Mouse (Mus musculus): Measurements from ENCODE around the gene Inpp5a.

GRCm38 (mm10) chr7:139437471-139437870, 48.6 kb downstream of the Inpp5a start:
- no peak for TF ChIP-seq CTCF (IDR thresholded peaks at IDR 0.05; ENCODE audit: low read depth)
- TF ChIP-seq EP300 (IDR thresholded peaks at IDR 0.05; ENCODE audit: low read depth): no peak

All from heart, postnatal 0 days (tissue).